Mouse (Mus musculus): ENCODE measurements around the gene Arhgef39. TPM values are rescaled to one million over a fixed set of nuclear protein-coding genes. Genes with fewer than 3 reads are reported as not detected.
"Not testable (repeated sequence)": the region's sequence is repeated elsewhere in the genome, so short reads cannot be mapped to it uniquely, and the experiment has no call there.

Arhgef39 gene
- polyA plus RNA-seq, 1 experiment, result 17.3 TPM

DNA sequence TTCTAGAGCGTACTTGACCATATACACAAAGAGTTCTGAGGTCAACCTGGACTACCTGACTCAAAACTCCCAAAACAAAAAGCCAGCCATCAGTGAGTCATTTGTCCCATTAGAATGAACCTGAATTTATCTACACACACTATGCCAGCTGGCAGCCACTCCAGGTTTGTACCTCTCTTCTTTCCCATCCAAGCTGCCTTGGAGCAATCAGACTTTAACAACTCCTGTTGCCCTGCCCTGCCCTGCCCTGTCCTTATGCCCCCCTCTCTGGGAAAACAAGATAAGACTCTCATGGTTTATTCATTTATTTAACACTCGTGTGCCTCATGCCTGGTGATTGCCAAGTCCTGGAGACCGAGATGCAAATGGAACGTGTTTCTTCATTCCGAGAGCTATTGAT is 8.7 kb downstream of the Arhgef39 start:
- H3K36me3 ChIP-seq (ENCODE audit: control insufficient read depth, insufficient read depth, low read length), result no peaks in the 10 kb centered on the region
- no peak overlapping the region for H3K4me3 ChIP-seq (ENCODE audit: insufficient read depth, low read depth, low read length)
- DNase-seq, result no peak
- H3K4me1 ChIP-seq (ENCODE audit: control insufficient read depth, insufficient read depth, low read length), result peaks cover 8% of the 10 kb centered on the region; the same call in 1 of the 2 replicates
- H3K27ac ChIP-seq (ENCODE audit: insufficient read depth, low read depth, low read length), result no peak overlapping the region
- H3K27me3 ChIP-seq (replicated peaks; ENCODE audit: control insufficient read depth, insufficient read depth, low read length), result no peaks in the 10 kb centered on the region
- TF ChIP-seq CTCF (conservative IDR thresholded peaks at IDR 0.05; ENCODE audit: insufficient read depth, insufficient read length, low read depth, low read length) (no peak), POLR2A (IDR thresholded peaks at IDR 0.05; ENCODE audit: low read depth, low read length) (no peak)
- 88% methylated on average over 5 of the region's 5 CpGs for WGBS

DNA sequence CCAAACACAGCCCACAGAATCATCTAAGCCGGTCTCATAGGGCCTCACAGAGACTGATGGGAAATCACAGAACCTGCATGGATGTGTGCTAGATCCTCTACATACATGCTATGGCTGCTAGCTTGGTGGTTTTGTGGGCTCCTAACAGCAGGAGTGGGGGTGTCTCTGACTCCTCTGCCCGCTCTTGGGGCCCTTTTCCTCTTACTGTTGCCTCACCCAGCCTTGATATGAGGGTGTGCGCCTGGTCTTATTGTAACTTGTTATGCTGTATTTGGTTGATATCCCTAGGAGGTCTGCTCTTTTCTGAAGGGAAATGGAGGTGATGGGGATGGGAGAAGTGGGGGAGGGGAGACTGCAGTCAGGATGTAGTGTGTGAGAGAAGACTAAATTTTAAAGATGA is 9.9 kb downstream of the Arhgef39 start:
- no peaks in the 10 kb centered on the region for H3K36me3 ChIP-seq (ENCODE audit: control insufficient read depth, insufficient read depth, low read length)
- no peak for DNase-seq
- no peak for TF ChIP-seq POLR2A (IDR thresholded peaks at IDR 0.05; ENCODE audit: low read depth, low read length)
- TF ChIP-seq CTCF (conservative IDR thresholded peaks at IDR 0.05; ENCODE audit: insufficient read depth, insufficient read length, low read depth, low read length), result no peak
- H3K27ac ChIP-seq (ENCODE audit: insufficient read depth, low read depth, low read length), result no peak overlapping the region
- H3K4me3 ChIP-seq (ENCODE audit: insufficient read depth, low read depth, low read length), result no peak overlapping the region
- H3K4me1 ChIP-seq (ENCODE audit: control insufficient read depth, insufficient read depth, low read length), result no peaks in the 10 kb centered on the region; the same call in 1 of the 2 replicates
- 98% methylated on average over 3 of the region's 3 CpGs for WGBS
- no peaks in the 10 kb centered on the region for H3K27me3 ChIP-seq (replicated peaks; ENCODE audit: control insufficient read depth, insufficient read depth, low read length)

DNA sequence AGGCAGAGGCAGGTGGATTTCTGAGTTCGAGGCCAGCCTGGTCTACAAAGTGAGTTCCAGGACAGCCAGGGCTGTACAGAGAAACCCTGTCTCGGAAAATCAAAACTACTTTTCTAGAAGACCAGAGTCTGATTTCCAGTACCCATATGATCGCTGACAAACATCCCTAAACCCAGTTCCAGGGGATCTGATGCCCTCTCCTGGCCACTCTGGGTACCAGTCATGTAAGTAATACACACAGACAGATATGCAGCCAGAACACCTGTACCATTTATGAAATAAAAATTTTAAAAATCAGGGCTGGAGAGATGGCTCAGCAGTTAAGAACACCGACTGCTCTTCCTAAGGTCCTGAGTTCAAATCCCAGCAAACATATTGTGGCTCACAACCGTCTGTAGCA is 13.8 kb downstream of the Arhgef39 start:
- H3K27ac ChIP-seq (ENCODE audit: insufficient read depth, low read depth, low read length); H3K36me3 ChIP-seq (ENCODE audit: control insufficient read depth, insufficient read depth, low read length); H3K4me3 ChIP-seq (ENCODE audit: insufficient read depth, low read depth, low read length); DNase-seq; H3K27me3 ChIP-seq (replicated peaks; ENCODE audit: control insufficient read depth, insufficient read depth, low read length); H3K4me1 ChIP-seq (ENCODE audit: control insufficient read depth, insufficient read depth, low read length): not testable (repeated sequence)
- WGBS, result 92% methylated on average over 5 of the region's 5 CpGs
- 0 out of 2 replicates have a peak, but pooled peaks have one; percentile 3 for TF ChIP-seq CTCF (conservative IDR thresholded peaks at IDR 0.05; ENCODE audit: insufficient read depth, insufficient read length, low read depth, low read length)

DNA sequence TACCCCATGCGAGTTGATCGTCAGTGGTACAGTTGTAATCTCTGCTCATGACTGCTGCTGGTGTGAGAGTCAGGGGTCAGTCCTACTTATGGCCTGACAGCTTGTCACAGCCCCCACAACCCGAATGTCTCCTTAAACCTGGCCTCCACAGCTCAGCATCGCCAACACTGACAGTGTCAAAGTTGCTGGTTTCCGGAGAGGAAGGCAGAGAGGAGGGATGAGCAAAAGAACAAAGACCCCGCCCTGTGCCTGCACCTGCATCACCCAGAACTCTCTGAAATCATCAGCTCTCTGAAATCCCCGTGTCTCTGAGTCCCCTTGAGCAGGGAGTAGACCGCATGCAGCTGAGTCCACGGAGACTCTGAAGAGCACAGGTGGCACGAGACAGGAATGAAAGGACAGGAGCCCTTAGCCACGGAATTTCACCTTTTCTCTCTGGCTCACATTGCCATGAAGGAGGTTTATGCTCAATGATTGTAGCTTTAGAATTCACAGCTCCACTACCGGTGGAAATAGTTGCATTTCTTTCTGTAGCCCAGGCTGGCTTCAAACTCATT is 15.9 kb downstream of the Arhgef39 start, which contains the start of gene Sit1:
Gene Sit1, minus strand, starts transcription at position 200 of the 557 bp plus-strand sequence.
- no peak for DNase-seq
- Histone ChIP-seq H3K4me3 (ENCODE audit: insufficient read depth, low read depth, low read length) (no peak within 1 kb of the TSS), H3K36me3 (ENCODE audit: control insufficient read depth, insufficient read depth, low read length) (no peaks in the 10 kb centered on the region), H3K27me3 (replicated peaks; ENCODE audit: control insufficient read depth, insufficient read depth, low read length) (no peaks in the 10 kb centered on the region), H3K4me1 (ENCODE audit: control insufficient read depth, insufficient read depth, low read length) (no peaks in the 10 kb centered on the region), H3K27ac (ENCODE audit: insufficient read depth, low read depth, low read length) (no peak within 1 kb of the TSS)
- 75% methylated on average over 12 of the region's 12 CpGs for WGBS
- no peak for TF ChIP-seq POLR2A (IDR thresholded peaks at IDR 0.05; ENCODE audit: low read depth, low read length)
- no peak for TF ChIP-seq CTCF (conservative IDR thresholded peaks at IDR 0.05; ENCODE audit: insufficient read depth, insufficient read length, low read depth, low read length)

DNA sequence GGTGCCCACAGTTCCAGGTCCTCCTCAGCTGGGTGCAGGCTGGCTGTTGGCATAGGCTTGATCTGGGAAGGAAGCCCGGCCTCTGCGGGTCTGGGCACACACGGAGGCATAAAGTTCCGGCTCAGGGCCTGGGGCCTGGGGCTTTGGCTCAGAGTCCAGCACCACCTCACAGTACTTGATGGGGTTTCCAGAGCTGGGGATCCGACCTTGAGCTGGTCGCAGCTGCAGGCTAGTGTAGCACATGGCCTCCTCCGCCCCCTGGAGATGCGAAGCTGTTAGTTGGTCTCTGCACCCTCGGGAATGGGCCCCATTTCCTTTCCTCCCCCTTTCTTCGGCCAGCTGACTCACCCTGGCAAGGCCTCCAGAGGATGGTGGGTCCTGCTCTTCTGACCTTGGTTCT is 16.9 kb downstream of the Arhgef39 start:
- WGBS, result 71% methylated on average over 10 of the region's 10 CpGs
- Histone ChIP-seq H3K4me1 (ENCODE audit: control insufficient read depth, insufficient read depth, low read length) (no peaks in the 10 kb centered on the region), H3K27me3 (replicated peaks; ENCODE audit: control insufficient read depth, insufficient read depth, low read length) (no peaks in the 10 kb centered on the region), H3K4me3 (ENCODE audit: insufficient read depth, low read depth, low read length) (no peak overlapping the region), H3K27ac (ENCODE audit: insufficient read depth, low read depth, low read length) (no peak overlapping the region), H3K36me3 (ENCODE audit: control insufficient read depth, insufficient read depth, low read length) (no peaks in the 10 kb centered on the region)
- DNase-seq, result no peak
- TF ChIP-seq POLR2A (IDR thresholded peaks at IDR 0.05; ENCODE audit: low read depth, low read length), result no peak
- TF ChIP-seq CTCF (conservative IDR thresholded peaks at IDR 0.05; ENCODE audit: insufficient read depth, insufficient read length, low read depth, low read length), result no peak

DNA sequence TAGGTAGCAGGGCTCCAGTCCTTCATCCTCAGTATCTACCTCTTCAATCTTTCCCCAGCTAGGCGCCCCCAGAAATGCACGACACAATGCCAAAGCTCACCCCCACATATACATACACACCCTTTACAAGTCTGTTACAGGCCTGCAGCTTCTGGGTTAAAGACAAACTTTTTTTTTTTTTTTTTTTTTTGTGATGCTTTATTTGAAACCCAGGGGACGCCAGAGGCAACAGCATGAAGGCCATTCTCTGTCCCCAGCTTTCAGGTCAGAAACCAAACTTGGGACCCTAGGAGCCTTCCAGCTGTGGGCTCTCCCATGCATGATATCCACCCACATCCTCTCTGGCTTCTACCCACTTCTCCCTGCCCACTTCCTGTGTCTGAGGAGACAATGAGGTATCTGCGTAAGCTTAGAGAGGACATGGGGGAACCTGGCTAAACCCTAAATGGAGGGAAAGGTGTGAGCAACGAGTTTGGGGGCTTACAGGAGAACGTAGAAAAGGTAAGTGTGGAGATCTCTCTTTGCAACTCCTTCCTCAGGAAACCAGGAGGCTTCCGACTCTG is 17.5 kb downstream of the Arhgef39 start:
- H3K4me3 ChIP-seq (ENCODE audit: insufficient read depth, low read depth, low read length), result no peak overlapping the region
- H3K27me3 ChIP-seq (replicated peaks; ENCODE audit: control insufficient read depth, insufficient read depth, low read length), result no peaks in the 10 kb centered on the region
- no peak for DNase-seq
- no peaks in the 10 kb centered on the region for H3K4me1 ChIP-seq (ENCODE audit: control insufficient read depth, insufficient read depth, low read length)
- 76% methylated on average over 7 of the region's 7 CpGs for WGBS
- H3K27ac ChIP-seq (ENCODE audit: insufficient read depth, low read depth, low read length), result no peak overlapping the region
- no peak for TF ChIP-seq POLR2A (IDR thresholded peaks at IDR 0.05; ENCODE audit: low read depth, low read length)
- no peak for TF ChIP-seq CTCF (conservative IDR thresholded peaks at IDR 0.05; ENCODE audit: insufficient read depth, insufficient read length, low read depth, low read length)
- no peaks in the 10 kb centered on the region for H3K36me3 ChIP-seq (ENCODE audit: control insufficient read depth, insufficient read depth, low read length)

DNA sequence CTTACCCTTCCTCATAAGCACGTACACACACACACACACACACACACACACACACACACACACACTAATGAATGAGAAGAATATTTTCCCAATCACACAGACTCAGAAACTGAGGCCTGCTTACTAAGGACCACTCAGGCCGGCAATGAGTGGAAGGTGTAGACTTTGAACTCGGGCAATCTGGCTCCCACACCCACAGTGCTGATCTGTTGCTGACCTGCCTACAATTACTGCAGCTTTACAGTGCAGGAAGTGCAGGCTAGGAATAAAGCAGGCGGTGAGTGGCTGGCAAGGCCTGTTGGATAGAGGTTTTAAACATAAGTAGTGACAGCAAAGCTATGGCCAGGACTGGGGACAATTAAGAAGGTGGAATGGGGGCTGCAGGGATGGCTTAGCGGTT is 18.5 kb downstream of the Arhgef39 start:
- H3K27me3 ChIP-seq (replicated peaks; ENCODE audit: control insufficient read depth, insufficient read depth, low read length), result no peaks in the 10 kb centered on the region
- H3K27ac ChIP-seq (ENCODE audit: insufficient read depth, low read depth, low read length), result no peak overlapping the region
- peak; percentile 42 for DNase-seq
- H3K36me3 ChIP-seq (ENCODE audit: control insufficient read depth, insufficient read depth, low read length), result no peaks in the 10 kb centered on the region
- H3K4me1 ChIP-seq (ENCODE audit: control insufficient read depth, insufficient read depth, low read length), result no peaks in the 10 kb centered on the region
- TF ChIP-seq POLR2A (IDR thresholded peaks at IDR 0.05; ENCODE audit: low read depth, low read length) (no peak), CTCF (conservative IDR thresholded peaks at IDR 0.05; ENCODE audit: insufficient read depth, insufficient read length, low read depth, low read length) (no peak)
- WGBS, result 78% methylated on average over 5 of the region's 5 CpGs
- no peak overlapping the region for H3K4me3 ChIP-seq (ENCODE audit: insufficient read depth, low read depth, low read length)

Measured in kidney, adult 2 months (tissue).